Mouse (Mus musculus) myocyte (in vitro differentiated cells): ENCODE measurements around the gene Tmem238.

Experiments
- CEBPB ChIP-seq: IDR thresholded peaks from 2 replicates; pipeline ENCODE4 v1.6.1; 2011; ENCODE audit warnings: mild to moderate bottlenecking, moderate library complexity; ENCODE audit not compliant: poor library complexity, insufficient read depth, severe bottlenecking
- E2F4 ChIP-seq: IDR thresholded peaks from one replicate; pipeline ENCODE4 v1.6.1; 2011; ENCODE audit warnings: mild to moderate bottlenecking, control low read depth, moderate library complexity; ENCODE audit not compliant: insufficient read depth
- MAX ChIP-seq: IDR thresholded peaks from one replicate; pipeline ENCODE4 v1.6.1; 2011; ENCODE audit warnings: low read depth, mild to moderate bottlenecking, control low read depth
- MYOG ChIP-seq, 3 experiments: IDR thresholded peaks; one replicate each; pipeline ENCODE4 v1.6.1; 2011; ENCODE audit warnings: control low read depth in 2 of 3, low read depth in 2 of 3, mild to moderate bottlenecking in 2 of 3; ENCODE audit not compliant: insufficient read length in 2 of 3, control insufficient read depth in 1 of 3, insufficient read depth in 1 of 3
- POLR2A ChIP-seq: IDR thresholded peaks from one replicate; pipeline ENCODE4 v1.6.1; 2011; ENCODE audit warnings: low read depth, mild to moderate bottlenecking, control low read depth, moderate library complexity; ENCODE audit not compliant: insufficient read length
- SRF ChIP-seq: IDR thresholded peaks from one replicate; pipeline ENCODE4 v1.6.1; 2011; ENCODE audit warnings: low read depth; ENCODE audit not compliant: control insufficient read depth, insufficient read length
- TCF12 ChIP-seq: IDR thresholded peaks from one replicate; pipeline ENCODE4 v1.6.1; 2011; ENCODE audit warnings: mild to moderate bottlenecking, control low read depth; ENCODE audit not compliant: poor library complexity, insufficient read depth, severe bottlenecking
- USF1 ChIP-seq: IDR thresholded peaks from one replicate; pipeline ENCODE4 v1.6.1; 2011; ENCODE audit warnings: low read depth, mild to moderate bottlenecking, control low read depth, moderate library complexity

GRCm38 (mm10) chr7:4764946-4765710 lies 24.3 kb downstream of the Tmem238 start:
- no peak for TF ChIP-seq TCF12
- TF ChIP-seq SRF = no peak
- no peak for TF ChIP-seq POLR2A
- no peak for TF ChIP-seq CEBPB
- no peak for TF ChIP-seq E2F4
- no peak for TF ChIP-seq USF1
- TF ChIP-seq MYOG (IDR thresholded peaks at IDR 0.05; ENCODE audit: control insufficient read depth in 1 of 3, insufficient read depth in 1 of 3, insufficient read length in 2 of 3, low read depth in 2 of 3) = no peak
- no peak for TF ChIP-seq MAX
